Mouse (Mus musculus): ENCODE measurements around the gene Akr1b8. TPM values are rescaled to one million over a fixed set of nuclear protein-coding genes. Genes with fewer than 3 reads are reported as not detected.
"Not testable (repeated sequence)": the region's sequence is repeated elsewhere in the genome, so short reads cannot be mapped to it uniquely, and the experiment has no call there.

Akr1b8 gene
- total RNA-seq, 1 experiment from 2014 or later, result not detected

DNA sequence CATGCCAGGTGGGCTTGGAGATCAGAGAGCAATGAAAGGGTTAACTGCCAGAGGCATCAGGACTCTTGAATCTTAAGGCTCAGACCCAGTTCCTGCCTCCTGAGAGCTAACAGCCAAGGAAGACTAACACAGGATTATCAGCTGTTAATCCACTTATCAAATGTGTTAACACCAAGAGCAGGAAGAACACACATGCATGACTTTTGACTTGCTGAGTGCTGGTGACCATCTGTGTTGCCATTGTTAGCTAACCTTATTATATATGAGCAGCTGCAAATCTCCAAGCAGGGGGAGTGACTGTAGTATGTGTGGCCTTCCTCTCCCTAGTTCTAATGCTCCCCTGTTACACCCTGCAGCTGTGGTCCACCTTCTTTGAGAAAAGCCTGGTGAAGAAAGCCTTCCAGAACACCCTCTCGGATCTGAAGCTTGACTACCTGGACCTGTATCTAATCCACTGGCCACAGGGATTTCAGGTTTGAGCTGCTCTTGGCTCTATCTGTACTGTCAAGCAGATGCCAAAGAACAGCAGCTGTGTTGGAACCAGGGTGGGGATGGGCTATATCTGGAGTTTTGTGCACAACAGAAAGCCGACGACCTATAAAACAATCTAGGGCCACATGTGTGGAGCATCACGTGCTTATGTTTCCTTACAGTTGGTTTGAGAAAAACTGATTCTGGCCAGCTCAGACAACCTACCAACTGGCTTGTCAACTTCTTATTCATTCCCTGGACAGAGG lies 34.7 kb downstream of the Akr1b8 start:
- no peak for ATAC-seq (replicated peaks; ENCODE audit: insufficient number of reproducible peaks, low FRiP score, low TSS enrichment, poor library complexity, severe bottlenecking)

DNA sequence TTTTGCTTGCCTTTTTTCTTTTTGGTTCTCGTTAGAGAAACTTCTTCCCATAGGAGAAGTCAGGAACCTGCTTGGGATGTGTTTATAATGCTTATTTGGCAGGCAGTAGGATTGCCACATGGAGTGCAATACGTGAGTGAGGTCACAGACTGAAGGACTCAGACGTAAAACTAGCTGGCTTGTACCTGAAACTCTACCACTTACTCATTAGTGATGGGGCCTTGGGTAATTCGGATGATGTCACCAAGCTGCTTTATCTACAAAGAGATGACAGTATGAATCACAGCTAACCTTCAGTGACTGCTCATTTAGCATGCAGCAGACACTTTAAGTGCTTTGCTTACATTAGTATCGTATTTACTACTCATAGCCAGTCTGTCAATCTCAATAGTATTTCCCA lies 42.0 kb downstream of the Akr1b8 start:
- ATAC-seq (replicated peaks; ENCODE audit: insufficient number of reproducible peaks, low FRiP score, low TSS enrichment, poor library complexity, severe bottlenecking), result no peak

DNA sequence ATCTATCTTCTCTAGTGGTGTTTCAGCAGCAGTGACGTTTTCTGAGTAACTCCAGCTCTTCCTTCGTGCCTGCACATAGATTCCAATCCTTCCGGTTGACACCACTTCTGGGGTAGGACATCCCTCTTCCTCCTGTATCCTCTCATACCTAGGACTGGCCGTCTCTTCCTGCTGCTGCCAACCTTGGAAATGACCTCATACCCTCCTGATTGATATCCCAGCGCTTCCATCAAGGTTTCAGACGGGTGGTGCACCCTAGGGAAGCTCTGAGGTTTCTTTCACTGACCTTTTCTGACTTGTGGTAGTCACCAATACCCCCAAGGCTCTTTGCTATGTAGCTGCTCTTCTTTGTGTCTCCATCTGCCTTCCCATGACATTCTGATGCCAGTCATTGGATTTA lies 44.5 kb downstream of the Akr1b8 start:
- ATAC-seq (replicated peaks; ENCODE audit: insufficient number of reproducible peaks, low FRiP score, low TSS enrichment, poor library complexity, severe bottlenecking), result no peak

DNA sequence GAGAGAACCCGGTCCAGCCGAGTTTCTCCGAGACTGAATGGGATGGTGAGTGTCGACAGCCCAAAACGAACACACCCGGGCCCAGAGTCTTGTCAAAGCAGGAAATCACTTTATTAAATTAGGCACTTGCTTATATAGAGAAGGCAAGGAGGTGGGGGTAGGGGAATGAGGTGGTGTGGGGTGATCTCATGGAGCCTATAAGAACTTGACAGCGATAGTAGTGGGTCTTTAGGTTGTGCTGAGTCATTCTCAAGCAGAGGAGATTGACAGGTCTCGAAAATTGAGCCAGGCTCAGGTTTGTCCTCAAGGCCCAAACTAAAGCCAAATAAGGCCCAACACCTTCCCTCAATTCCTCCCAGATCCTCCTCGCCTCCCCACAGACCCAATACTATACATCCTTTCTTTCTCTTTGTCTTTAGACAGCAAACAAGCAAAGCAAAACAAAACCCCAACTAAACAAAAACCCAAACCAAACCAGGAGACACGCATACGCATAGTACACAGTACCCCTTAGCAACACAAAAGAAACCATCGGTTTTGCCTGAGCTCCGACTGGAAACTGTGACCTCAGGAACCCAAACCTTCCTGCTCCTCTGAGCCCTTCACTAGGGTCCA lies 45.8 kb downstream of the Akr1b8 start:
- no peak for ATAC-seq (replicated peaks; ENCODE audit: insufficient number of reproducible peaks, low FRiP score, low TSS enrichment, poor library complexity, severe bottlenecking)

DNA sequence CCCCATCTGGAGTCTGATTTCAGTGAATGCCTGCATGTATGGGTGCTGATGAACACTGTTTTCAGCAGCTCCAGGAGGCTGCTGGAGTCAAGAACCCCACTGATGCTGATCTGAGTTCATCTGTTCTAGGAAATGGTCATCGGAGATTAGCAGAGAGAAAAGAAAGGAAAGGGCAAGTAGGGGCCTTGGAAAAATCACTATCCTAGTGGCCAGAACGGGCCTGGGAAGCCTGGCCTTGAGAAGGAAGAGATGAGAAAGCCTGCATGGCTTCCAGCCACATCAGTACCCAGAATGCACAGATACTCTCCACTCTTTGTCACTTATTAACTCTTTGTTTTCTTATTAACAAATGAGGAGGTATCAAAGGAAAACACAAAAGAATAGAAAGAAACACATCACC lies 46.8 kb downstream of the Akr1b8 start:
- ATAC-seq (replicated peaks; ENCODE audit: insufficient number of reproducible peaks, low FRiP score, low TSS enrichment, poor library complexity, severe bottlenecking), result no peak

DNA sequence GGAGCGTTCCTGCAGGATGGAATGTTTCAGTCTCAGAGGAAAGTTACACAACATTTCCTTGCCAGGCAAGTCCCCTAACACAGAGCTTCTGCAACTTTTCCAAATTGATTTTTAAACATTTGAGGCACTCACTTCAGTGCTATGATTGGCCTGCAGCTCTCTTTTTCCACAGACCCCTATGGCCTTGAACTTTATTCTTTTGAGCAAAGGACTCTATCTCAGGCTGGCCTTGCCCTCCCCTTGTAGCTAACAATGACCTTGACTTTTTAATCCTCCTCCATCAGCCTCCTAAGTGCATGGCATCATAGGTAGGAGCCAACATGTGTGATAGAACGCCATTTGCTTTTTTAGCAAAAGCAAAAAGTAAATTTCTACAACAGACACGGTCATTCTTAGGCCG lies 52.8 kb downstream of the Akr1b8 start:
- ATAC-seq (replicated peaks; ENCODE audit: insufficient number of reproducible peaks, low FRiP score, low TSS enrichment, poor library complexity, severe bottlenecking), result no peak

DNA sequence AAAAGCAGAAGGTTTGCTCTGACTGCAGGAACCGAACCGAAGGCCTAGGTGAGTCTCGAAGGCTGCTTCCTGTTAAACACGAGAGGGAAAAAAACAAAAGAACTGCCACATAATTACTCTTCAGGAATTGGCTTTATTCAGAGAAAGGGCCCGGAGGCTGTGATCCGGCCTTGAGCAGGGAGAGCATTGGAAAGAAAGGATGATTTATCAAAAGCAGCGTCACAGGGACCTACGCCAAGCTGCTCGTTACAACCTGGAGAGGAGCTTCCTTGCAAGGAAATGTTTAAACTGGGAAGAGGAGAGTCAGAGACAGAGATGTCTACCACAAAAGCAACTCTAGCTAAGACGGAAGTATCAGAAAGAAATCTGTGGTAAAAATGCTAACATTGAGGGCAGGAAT lies 53.5 kb downstream of the Akr1b8 start:
- ATAC-seq (replicated peaks; ENCODE audit: insufficient number of reproducible peaks, low FRiP score, low TSS enrichment, poor library complexity, severe bottlenecking), result no peak

DNA sequence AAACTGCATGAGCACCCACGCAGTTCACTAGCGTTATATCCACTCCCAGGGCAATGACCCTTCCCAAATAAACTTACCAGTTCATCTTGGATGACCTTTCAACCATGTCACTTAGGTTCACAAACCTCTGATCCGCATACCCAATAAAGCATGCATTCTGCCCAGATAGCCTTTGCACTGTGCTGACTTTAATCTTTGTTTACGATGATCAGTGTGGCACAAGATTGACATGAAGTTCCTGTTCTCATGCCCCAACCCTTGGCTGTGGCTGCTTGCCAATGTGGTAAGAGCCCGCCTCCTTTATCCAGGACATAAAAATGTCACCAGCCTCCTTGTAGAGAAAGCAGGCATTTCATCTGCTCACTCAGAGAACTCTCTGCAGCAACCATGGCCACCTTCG lies 58.1 kb downstream of the Akr1b8 start, which contains the start of gene Akr1b7:
Gene Akr1b7 (plus strand): TSS at position 312 of the 400 bp plus-strand sequence.
- no peak for ATAC-seq (replicated peaks; ENCODE audit: insufficient number of reproducible peaks, low FRiP score, low TSS enrichment, poor library complexity, severe bottlenecking)

DNA sequence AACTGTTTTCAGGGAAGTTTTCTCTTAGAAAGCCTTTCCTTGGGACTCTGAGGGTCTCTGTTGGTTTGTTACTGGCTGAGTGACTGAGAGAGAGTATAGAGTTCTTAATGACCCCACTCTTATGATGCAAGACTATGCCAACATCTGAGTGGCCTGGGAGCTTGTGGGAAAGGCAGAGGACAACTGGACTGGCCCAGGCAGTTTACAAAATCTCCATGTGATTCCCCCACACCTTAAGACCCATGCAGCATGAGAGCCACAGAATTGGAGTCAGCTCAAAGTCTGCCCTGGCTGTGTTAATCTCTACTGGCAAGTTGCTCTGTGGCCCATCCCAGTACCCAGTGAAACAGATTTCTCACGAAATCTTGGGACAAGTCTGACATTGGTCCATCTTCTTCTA lies 58.8 kb downstream of the Akr1b8 start:
- no peak for ATAC-seq (replicated peaks; ENCODE audit: insufficient number of reproducible peaks, low FRiP score, low TSS enrichment, poor library complexity, severe bottlenecking)

DNA sequence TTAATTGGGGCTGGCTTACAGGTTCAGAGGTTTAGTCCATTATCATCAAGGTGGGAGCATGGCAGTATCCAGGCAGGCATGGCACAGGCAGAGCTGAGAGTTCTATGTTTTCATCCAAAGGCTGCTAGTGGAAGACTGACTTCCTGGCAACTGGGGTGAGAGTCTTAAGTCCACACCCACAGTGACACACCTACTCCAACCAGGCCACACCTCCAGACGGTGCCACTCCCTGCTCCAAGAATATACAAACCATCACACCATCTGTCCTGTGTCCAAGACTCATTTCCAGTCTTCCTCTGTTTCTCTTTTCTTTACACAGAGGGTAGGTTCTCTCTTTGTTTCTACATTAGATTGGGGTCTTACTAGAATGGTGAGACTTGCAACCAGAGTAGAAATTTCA lies 59.5 kb downstream of the Akr1b8 start:
- ATAC-seq (replicated peaks; ENCODE audit: insufficient number of reproducible peaks, low FRiP score, low TSS enrichment, poor library complexity, severe bottlenecking), result not testable (repeated sequence)

DNA sequence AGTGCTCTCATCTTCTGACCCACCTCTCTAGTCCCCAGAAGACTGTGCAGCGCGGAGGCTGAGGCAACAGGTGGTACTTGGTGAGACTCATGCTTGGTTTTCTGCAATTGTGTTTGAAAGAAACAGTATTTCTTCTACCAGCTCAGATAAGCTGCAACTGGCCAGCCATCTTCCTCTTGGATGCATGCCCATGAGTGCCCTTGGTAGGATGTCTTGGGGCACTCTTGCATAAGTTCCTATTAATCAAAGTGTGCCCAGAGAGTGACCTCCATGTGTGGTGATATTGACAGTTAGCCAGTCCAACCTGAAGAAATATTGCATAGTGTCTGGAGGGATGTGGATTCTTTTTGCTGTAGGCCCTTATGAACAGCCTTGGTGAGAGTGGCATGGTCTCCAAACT lies 62.6 kb downstream of the Akr1b8 start:
- no peak for ATAC-seq (replicated peaks; ENCODE audit: insufficient number of reproducible peaks, low FRiP score, low TSS enrichment, poor library complexity, severe bottlenecking)

Other genes starting within 250 kb of the Akr1b8 start
- gene Slc35b4, start 177.0 kb upstream of the Akr1b8 start, total RNA-seq (2017), result 16.8 to 32.7 TPM (median 29.1 TPM) in 3 replicates
- gene Akr1b3, start 36.6 kb upstream of the Akr1b8 start, total RNA-seq (2017), result 120 to 137 TPM (median 136 TPM) in 3 replicates
- gene Akr1b10, start 30.1 kb downstream of the Akr1b8 start, total RNA-seq (2017), result 25.3 to 56.9 TPM (median 28.9 TPM) in 3 replicates
- not detected in 3 replicates for gene Akr1b7, start 58.2 kb downstream of the Akr1b8 start, total RNA-seq (2017)
- gene Bpgm, start 122.1 kb downstream of the Akr1b8 start, total RNA-seq (2017), result 32.1 to 201 TPM (median 172 TPM) in 3 replicates
- gene Cald1, start 244.4 kb downstream of the Akr1b8 start, total RNA-seq (2017), result 1.8 to 27.7 TPM (median 4.9 TPM) in 3 replicates